Mouse (Mus musculus): ENCODE data around the gene Bnip2. TPM values are rescaled to one million over a fixed set of nuclear protein-coding genes. Genes with fewer than 3 reads are reported as not detected.
"Not testable (repeated sequence)": the region's sequence is repeated elsewhere in the genome, so short reads cannot be mapped to it uniquely, and the experiment has no call there.

Gene Bnip2
- polyA plus RNA-seq, 1 experiment from 2014 or later, result 116 TPM

GRCm38 (mm10) chr9:70023615-70024014 is 34.3 kb downstream of the Bnip2 start:
- H3K9ac ChIP-seq (replicated peaks; ENCODE audit: low read length); H3K4me1 ChIP-seq (ENCODE audit: insufficient read depth, low read length); H3K27me3 ChIP-seq (ENCODE audit: insufficient read depth, low read length); H3K4me2 ChIP-seq (replicated peaks; ENCODE audit: low read depth, low read length); H3K9me3 ChIP-seq (ENCODE audit: low read length); H3K27ac ChIP-seq (ENCODE audit: low read length); ATAC-seq (ENCODE audit: low FRiP score, low TSS enrichment); H3K4me3 ChIP-seq (ENCODE audit: low read length): not testable (repeated sequence)
- peaks cover 17% of the 10 kb centered on the region for H3K36me3 ChIP-seq (ENCODE audit: insufficient read depth, low read length)
- WGBS, result 67% methylated on average over 1 of the region's 1 CpGs

GRCm38 (mm10) chr9:70024648-70025047 is 35.4 kb downstream of the Bnip2 start:
- no peak for ATAC-seq (ENCODE audit: low FRiP score, low TSS enrichment)
- H3K36me3 ChIP-seq (ENCODE audit: insufficient read depth, low read length), result peaks cover 15% of the 10 kb centered on the region; the same call in 1 of the 2 replicates

GRCm38 (mm10) chr9:70025365-70026012 is 36.2 kb downstream of the Bnip2 start:
- Histone ChIP-seq H3K4me2 (replicated peaks; ENCODE audit: low read depth, low read length) (no peak overlapping the region), H3K9me3 (ENCODE audit: low read length) (no peaks in the 10 kb centered on the region), H3K4me1 (ENCODE audit: insufficient read depth, low read length) (no peaks in the 10 kb centered on the region), H3K36me3 (ENCODE audit: insufficient read depth, low read length) (peaks cover 10% of the 10 kb centered on the region; the same call in 1 of the 2 replicates), H3K27me3 (ENCODE audit: insufficient read depth, low read length) (no peaks in the 10 kb centered on the region), H3K4me3 (ENCODE audit: low read length) (no peak overlapping the region), H3K27ac (ENCODE audit: low read length) (no peak overlapping the region), H3K9ac (replicated peaks; ENCODE audit: low read length) (no peak overlapping the region)
- ATAC-seq (ENCODE audit: low FRiP score, low TSS enrichment), result no peak
- WGBS, result 91% methylated on average over 2 of the region's 2 CpGs

More at GRCm38 (mm10) chr9:70024648-70025047, 35.4 kb downstream of the Bnip2 start:
- Histone ChIP-seq H3K4me1 (ENCODE audit: insufficient read depth, low read length) (no peaks in the 10 kb centered on the region), H3K9ac (replicated peaks; ENCODE audit: low read length) (no peak overlapping the region), H3K4me3 (ENCODE audit: low read length) (no peak overlapping the region), H3K4me2 (replicated peaks; ENCODE audit: low read depth, low read length) (no peak overlapping the region), H3K27me3 (ENCODE audit: insufficient read depth, low read length) (no peaks in the 10 kb centered on the region), H3K27ac (ENCODE audit: low read length) (no peak overlapping the region), H3K9me3 (ENCODE audit: low read length) (no peaks in the 10 kb centered on the region)

- Histone ChIP-seq H3K9ac (replicated peaks; ENCODE audit: low read length) (no peak overlapping the region), H3K36me3 (ENCODE audit: insufficient read depth, low read length) (no peaks in the 10 kb centered on the region), H3K9me3 (ENCODE audit: low read length) (no peaks in the 10 kb centered on the region), H3K27me3 (ENCODE audit: insufficient read depth, low read length) (no peaks in the 10 kb centered on the region), H3K4me2 (replicated peaks; ENCODE audit: low read depth, low read length) (no peak overlapping the region), H3K4me3 (ENCODE audit: low read length) (no peak overlapping the region), H3K27ac (ENCODE audit: low read length) (peak overlapping the region; percentile 26; the same call in 1 of the 2 replicates), H3K4me1 (ENCODE audit: insufficient read depth, low read length) (peaks cover 10% of the 10 kb centered on the region)
- no peak for ATAC-seq (ENCODE audit: low FRiP score, low TSS enrichment)
- WGBS, result 92% methylated on average over 1 of the region's 1 CpGs
Observed at GRCm38 (mm10) chr9:70032167-70032566, 42.9 kb downstream of the Bnip2 start.

- Histone ChIP-seq H3K4me1 (ENCODE audit: insufficient read depth, low read length) (peaks cover 10% of the 10 kb centered on the region), H3K4me2 (replicated peaks; ENCODE audit: low read depth, low read length) (no peak overlapping the region), H3K4me3 (ENCODE audit: low read length) (no peak overlapping the region), H3K9ac (replicated peaks; ENCODE audit: low read length) (no peak overlapping the region), H3K27ac (ENCODE audit: low read length) (peak overlapping the region; percentile 70), H3K27me3 (ENCODE audit: insufficient read depth, low read length) (no peaks in the 10 kb centered on the region), H3K36me3 (ENCODE audit: insufficient read depth, low read length) (no peaks in the 10 kb centered on the region), H3K9me3 (ENCODE audit: low read length) (no peaks in the 10 kb centered on the region)
- no peak for ATAC-seq (ENCODE audit: low FRiP score, low TSS enrichment)
- 55% methylated on average over 9 of the region's 9 CpGs for WGBS
Observed at GRCm38 (mm10) chr9:70033056-70033455, 43.8 kb downstream of the Bnip2 start.

- H3K9me3 ChIP-seq (ENCODE audit: low read length), result no peaks in the 10 kb centered on the region
- WGBS, result 86% methylated on average over 7 of the region's 7 CpGs
- H3K36me3 ChIP-seq (ENCODE audit: insufficient read depth, low read length), result no peaks in the 10 kb centered on the region
- no peaks in the 10 kb centered on the region for H3K27me3 ChIP-seq (ENCODE audit: insufficient read depth, low read length)
- H3K4me3 ChIP-seq (ENCODE audit: low read length), result no peak overlapping the region
- H3K9ac ChIP-seq (replicated peaks; ENCODE audit: low read length), result no peak overlapping the region
- H3K4me2 ChIP-seq (replicated peaks; ENCODE audit: low read depth, low read length), result no peak overlapping the region
- no peak for ATAC-seq (ENCODE audit: low FRiP score, low TSS enrichment)
- H3K4me1 ChIP-seq (ENCODE audit: insufficient read depth, low read length), result peaks cover 10% of the 10 kb centered on the region
- H3K27ac ChIP-seq (ENCODE audit: low read length), result 0 out of 2 replicates have a peak overlapping the region, but pooled peaks have one; percentile 25
Observed at GRCm38 (mm10) chr9:70034702-70035101, 45.4 kb downstream of the Bnip2 start.

GRCm38 (mm10) chr9:70036646-70037045 is 47.4 kb downstream of the Bnip2 start:
- WGBS, result 64% methylated on average over 4 of the region's 4 CpGs
- Histone ChIP-seq H3K4me1 (ENCODE audit: insufficient read depth, low read length) (peaks cover 10% of the 10 kb centered on the region), H3K9ac (replicated peaks; ENCODE audit: low read length) (no peak overlapping the region), H3K27me3 (ENCODE audit: insufficient read depth, low read length) (no peaks in the 10 kb centered on the region), H3K27ac (ENCODE audit: low read length) (no peak overlapping the region), H3K4me2 (replicated peaks; ENCODE audit: low read depth, low read length) (no peak overlapping the region), H3K4me3 (ENCODE audit: low read length) (no peak overlapping the region), H3K9me3 (ENCODE audit: low read length) (no peaks in the 10 kb centered on the region), H3K36me3 (ENCODE audit: insufficient read depth, low read length) (no peaks in the 10 kb centered on the region)
- ATAC-seq (ENCODE audit: low FRiP score, low TSS enrichment), result no peak

- no peak for ATAC-seq (ENCODE audit: low FRiP score, low TSS enrichment)
Observed at GRCm38 (mm10) chr9:70037988-70038387, 48.7 kb downstream of the Bnip2 start, which contains the start of gene Gcnt3. Gcnt3 (minus strand) TSS chr9:70038088.

GRCm38 (mm10) chr9:70039597-70040385 is 50.5 kb downstream of the Bnip2 start:
- ATAC-seq (ENCODE audit: low FRiP score, low TSS enrichment), result no peak
- no peaks in the 10 kb centered on the region for H3K36me3 ChIP-seq (ENCODE audit: insufficient read depth, low read length)
- no peak overlapping the region for H3K4me2 ChIP-seq (replicated peaks; ENCODE audit: low read depth, low read length)
- no peak overlapping the region for H3K9ac ChIP-seq (replicated peaks; ENCODE audit: low read length)
- H3K27ac ChIP-seq (ENCODE audit: low read length), result no peak overlapping the region
- H3K4me1 ChIP-seq (ENCODE audit: insufficient read depth, low read length), result 0 out of 2 replicates have a peak, but pooled peaks cover 3% of the 10 kb centered on the region
- H3K9me3 ChIP-seq (ENCODE audit: low read length), result no peaks in the 10 kb centered on the region
- 84% methylated on average over 6 of the region's 6 CpGs for WGBS
- H3K27me3 ChIP-seq (ENCODE audit: insufficient read depth, low read length), result no peaks in the 10 kb centered on the region
- H3K4me3 ChIP-seq (ENCODE audit: low read length), result no peak overlapping the region

More at GRCm38 (mm10) chr9:70037988-70038387, 48.7 kb downstream of the Bnip2 start, which contains the start of gene Gcnt3:
- 84% methylated on average over 7 of the region's 7 CpGs for WGBS
- H3K27me3 ChIP-seq (ENCODE audit: insufficient read depth, low read length), result no peaks in the 10 kb centered on the region
- H3K9ac ChIP-seq (replicated peaks; ENCODE audit: low read length), result no peak within 1 kb of the TSS
- H3K27ac ChIP-seq (ENCODE audit: low read length), result no peak within 1 kb of the TSS
- H3K4me1 ChIP-seq (ENCODE audit: insufficient read depth, low read length), result 0 out of 2 replicates have a peak, but pooled peaks cover 4% of the 10 kb centered on the region
- no peaks in the 10 kb centered on the region for H3K9me3 ChIP-seq (ENCODE audit: low read length)
- H3K4me3 ChIP-seq (ENCODE audit: low read length), result no peak within 1 kb of the TSS
- no peak within 1 kb of the TSS for H3K4me2 ChIP-seq (replicated peaks; ENCODE audit: low read depth, low read length)
- H3K36me3 ChIP-seq (ENCODE audit: insufficient read depth, low read length), result no peaks in the 10 kb centered on the region

- Histone ChIP-seq H3K9me3 (ENCODE audit: low read length) (no peaks in the 10 kb centered on the region), H3K9ac (replicated peaks; ENCODE audit: low read length) (no peak overlapping the region), H3K27ac (ENCODE audit: low read length) (no peak overlapping the region), H3K27me3 (ENCODE audit: insufficient read depth, low read length) (no peaks in the 10 kb centered on the region), H3K4me1 (ENCODE audit: insufficient read depth, low read length) (no peaks in the 10 kb centered on the region), H3K4me3 (ENCODE audit: low read length) (no peak overlapping the region), H3K36me3 (ENCODE audit: insufficient read depth, low read length) (no peaks in the 10 kb centered on the region), H3K4me2 (replicated peaks; ENCODE audit: low read depth, low read length) (no peak overlapping the region)
- no peak for ATAC-seq (ENCODE audit: low FRiP score, low TSS enrichment)
- WGBS, result 85% methylated on average over 11 of the region's 11 CpGs
Observed at GRCm38 (mm10) chr9:70040570-70040969, 51.3 kb downstream of the Bnip2 start.
